Comparison of ENCODE assay signal across 21 mouse cellular contexts in genomic region chr4:132167436-132167835, GRCm38 (mm10). TPM values are rescaled to one million over a fixed set of nuclear protein-coding genes. Genes with fewer than 3 reads are reported as not detected.
A peak's percentile ranks its signal among the peaks of the same experiment; 100 is the strongest.
DNase-seq lines count a peak whose midpoint lies in the region; ATAC-seq lines count a peak whose summit lies in the region.
"Had no signal": no experiment of that assay in that cellular context is flagged by ENCODE, and none has a peak within 500 bp of the region (broad histone marks: within the 10 kb centered on the region; RNA-seq: fewer than 3 reads in every experiment).

No protein-coding gene starts in this region.

- no peak overlapping the region for H3K9ac ChIP-seq in heart, embryonic 12.5 days
- H3K9ac ChIP-seq in forebrain, embryonic 15.5 days (replicated peaks): no peak overlapping the region
- H3K9ac ChIP-seq: forebrain, embryonic 13.5 days; heart, embryonic 13.5 days; hindbrain, embryonic 14.5 days had no signal

- no peak for ATAC-seq in heart, embryonic 12.5 days (ENCODE audit: insufficient number of reproducible peaks, low FRiP score)
- ATAC-seq in megakaryocyte, adult 5-6 weeks (ENCODE audit: poor library complexity, severe bottlenecking): peak; percentile 76
- ATAC-seq in forebrain, embryonic 15.5 days (replicated peaks): no peak
- ATAC-seq: activated CD4-positive, CD25-positive, alpha-beta regulatory T cell, adult 4 months; forebrain, embryonic 13.5 days; intestine, embryonic 16.5 days; Patski had no signal

- H3K27me3 ChIP-seq in heart, embryonic 12.5 days (replicated peaks): no peaks in the 10 kb centered on the region
- no peaks in the 10 kb centered on the region for H3K27me3 ChIP-seq in forebrain, embryonic 15.5 days
- H3K27me3 ChIP-seq: CH12.LX; forebrain, embryonic 13.5 days; heart, embryonic 13.5 days; Patski had no signal

- H3K4me2 ChIP-seq in heart, embryonic 12.5 days: no peak overlapping the region
- H3K4me2 ChIP-seq in forebrain, embryonic 15.5 days (replicated peaks): no peak overlapping the region
- H3K4me2 ChIP-seq: forebrain, embryonic 13.5 days; heart, embryonic 13.5 days; hindbrain, embryonic 14.5 days had no signal

- no peak overlapping the region for H3K27ac ChIP-seq in heart, embryonic 12.5 days (ENCODE audit: poor library complexity, severe bottlenecking)
- no peak overlapping the region for H3K27ac ChIP-seq in forebrain, embryonic 15.5 days (replicated peaks)
- H3K27ac ChIP-seq: embryonic facial prominence, embryonic 10.5 days; forebrain, embryonic 13.5 days; heart, embryonic 13.5 days; hindbrain, embryonic 10.5 days; hindbrain, embryonic 14.5 days had no signal

- 80% methylated on average over 3 of the region's 3 CpGs for WGBS in heart, embryonic 12.5 days
- 83% methylated on average over 3 of the region's 3 CpGs for WGBS in forebrain, embryonic 15.5 days

- DNase-seq in heart, adult 8-10 months (ENCODE audit: low spot score): peak; percentile 31
- DNase-seq in lung, postnatal 25 days (ENCODE audit: low spot score): peak; percentile 7
- DNase-seq in lung, adult 18-20 months: no peak
- no peak for DNase-seq in spleen, postnatal 10 days (ENCODE audit: low spot score in 2 of 2)
- DNase-seq: adrenal gland, postnatal 14 days; cerebellum, adult 18-20 months; cerebellum, adult 9-11 months; cerebellum, postnatal 36 days; gastrocnemius, postnatal 36 days had no signal

- H3K36me3 ChIP-seq in heart, embryonic 12.5 days: no peaks in the 10 kb centered on the region
- H3K36me3 ChIP-seq in forebrain, embryonic 15.5 days: no peaks in the 10 kb centered on the region
- H3K36me3 ChIP-seq: embryonic facial prominence, embryonic 10.5 days; heart, embryonic 13.5 days; hindbrain, embryonic 10.5 days had no signal

- H3K9me3 ChIP-seq in heart, embryonic 12.5 days (replicated peaks): 0 out of 2 replicates have a peak, but pooled peaks cover 4% of the 10 kb centered on the region
- no peaks in the 10 kb centered on the region for H3K9me3 ChIP-seq in forebrain, embryonic 15.5 days
- H3K9me3 ChIP-seq: embryonic facial prominence, embryonic 10.5 days; forebrain, embryonic 13.5 days; heart, embryonic 13.5 days; hindbrain, embryonic 10.5 days had no signal

- H3K4me3 ChIP-seq in heart, embryonic 12.5 days: no peak overlapping the region
- no peak overlapping the region for H3K4me3 ChIP-seq in forebrain, embryonic 15.5 days
- H3K4me3 ChIP-seq: embryonic facial prominence, embryonic 10.5 days; forebrain, embryonic 13.5 days; heart, embryonic 13.5 days; hindbrain, embryonic 10.5 days had no signal

- H3K4me1 ChIP-seq in heart, embryonic 12.5 days (replicated peaks): peaks cover 6% of the 10 kb centered on the region; the same call in 1 of the 2 replicates
- no peaks in the 10 kb centered on the region for H3K4me1 ChIP-seq in forebrain, embryonic 15.5 days

RNA-seq across cellular contexts. Expression of gene Oprd1, which starts 23.1 kb away (rescaled TPM):
- total RNA-seq in heart, adult 8-10 months (2022): under 1 TPM; 0.09 to 0.28 (median 0.21) TPM
- 1.3 and 1.5 TPM in 2 replicates for polyA plus RNA-seq in heart, embryonic 12.5 days (2016; fragmentation: Nextera tagmentation; extraction: Ambion mirVana)
- not detected in 2 replicates for total RNA-seq in megakaryocyte, adult 5-6 weeks (2015)
- not detected in 2 replicates for total RNA-seq in megakaryocyte, adult 5-6 weeks (2017)
- polyA plus RNA-seq in forebrain, embryonic 15.5 days (2015; fragmentation: Nextera tagmentation; extraction: Ambion mirVana): 0.11 and 0.17 TPM in 2 replicates
- total RNA-seq: CH12.LX; gastrocnemius, postnatal 36 days had no signal
- polyA plus RNA-seq: activated CD4-positive, CD25-positive, alpha-beta regulatory T cell, adult 4 months; Patski had no signal

RNA-seq across cellular contexts. Expression of gene Ythdf2, which starts 44.7 kb away (rescaled TPM):
- total RNA-seq in heart, adult 8-10 months (2022): 10 to 100 TPM; 23.8 to 27.1 (median 26.5) TPM
- polyA plus RNA-seq in heart, embryonic 12.5 days (2016; fragmentation: Nextera tagmentation; extraction: Ambion mirVana): 77.1 and 80.1 TPM in 2 replicates
- total RNA-seq in megakaryocyte, adult 5-6 weeks (2015): 32.4 and 32.9 TPM in 2 replicates
- total RNA-seq in megakaryocyte, adult 5-6 weeks (2017): 35.0 and 42.0 TPM in 2 replicates
- 151 and 160 TPM in 2 replicates for polyA plus RNA-seq in forebrain, embryonic 15.5 days (2015; fragmentation: Nextera tagmentation; extraction: Ambion mirVana)

Comparison
In these comparisons a context has a peak if more than half of its experiments do, and no peak if none do; other contexts are left out.
1. DNase-seq: peak in heart, adult 8-10 months (single experiment) and lung, postnatal 25 days (single experiment); none in lung, adult 18-20 months (0 of 2) and spleen, postnatal 10 days (0 of 2).